Mouse (Mus musculus) CH12.LX (cell line): ENCODE measurements around the gene Hic1.

Source experiments
- CHD2 ChIP-seq: IDR thresholded peaks from 2 replicates; pipeline ENCODE4 v1.6.1; 2011; ENCODE audit warnings: low read length, improper control_type of control experiment
- CTCF ChIP-seq, 2 experiments: IDR thresholded peaks in 1 of 2; conservative IDR thresholded peaks in 1 of 2; 2 replicates each; pipeline ENCODE4 v1.5.1; 2011 to 2012; ENCODE audit warnings: low read depth in 2 of 2, low read length in 2 of 2, improper control_type of control experiment in 1 of 2, inconsistent platforms in 1 of 2, mild to moderate bottlenecking in 1 of 2, moderate library complexity in 1 of 2
- EP300 ChIP-seq: IDR thresholded peaks from 2 replicates; pipeline ENCODE4 v1.6.1; 2011; ENCODE audit warnings: low read length, improper control_type of control experiment
- ETS1 ChIP-seq: conservative IDR thresholded peaks from 2 replicates; pipeline ENCODE4 v1.6.1; 2012; ENCODE audit warnings: low read depth, mild to moderate bottlenecking, inconsistent platforms, low read length, improper control_type of control experiment, moderate library complexity
- MAFK ChIP-seq: IDR thresholded peaks from 2 replicates; pipeline ENCODE4 v1.6.1; 2011; ENCODE audit warnings: low read length, improper control_type of control experiment; ENCODE audit not compliant: insufficient replicate concordance
- MAX ChIP-seq: IDR thresholded peaks from 2 replicates; pipeline ENCODE4 v1.6.1; 2011; ENCODE audit warnings: low read length, improper control_type of control experiment
- MEF2A ChIP-seq: IDR thresholded peaks from 2 replicates; pipeline ENCODE4 v1.6.1; 2014; ENCODE audit warnings: low read depth, mild to moderate bottlenecking, inconsistent platforms, low read length, improper control_type of control experiment, borderline replicate concordance
- MXI1 ChIP-seq: IDR thresholded peaks from 2 replicates; pipeline ENCODE4 v1.6.1; 2011; ENCODE audit warnings: mild to moderate bottlenecking, low read depth, low read length, improper control_type of control experiment
- MYC ChIP-seq: IDR thresholded peaks from 2 replicates; pipeline ENCODE4 v1.6.1; 2011; ENCODE audit warnings: low read depth, mild to moderate bottlenecking, improper control_type of control experiment, low read length
- POLR2A ChIP-seq: IDR thresholded peaks from 2 replicates; pipeline ENCODE4 v1.6.1; 2011; ENCODE audit warnings: low read depth, mild to moderate bottlenecking, improper control_type of control experiment, low read length
- RCOR1 ChIP-seq: conservative IDR thresholded peaks from 2 replicates; pipeline ENCODE4 v1.6.1; 2012; ENCODE audit warnings: low read depth, mild to moderate bottlenecking, inconsistent platforms, low read length, improper control_type of control experiment
- SMC3 ChIP-seq: IDR thresholded peaks from 2 replicates; pipeline ENCODE4 v1.6.1; 2011; ENCODE audit warnings: low read depth, low read length, improper control_type of control experiment
- USF1 ChIP-seq: IDR thresholded peaks from 2 replicates; pipeline ENCODE4 v1.6.1; 2014; ENCODE audit warnings: low read depth, mild to moderate bottlenecking, inconsistent platforms, low read length, improper control_type of control experiment
- ZC3H11A ChIP-seq: IDR thresholded peaks from 2 replicates; pipeline ENCODE4 v1.6.1; 2012; ENCODE audit warnings: low read depth, mild to moderate bottlenecking, inconsistent platforms, low read length, improper control_type of control experiment

GRCm38 (mm10) chr11:75131300-75131699, 38.0 kb downstream of the Hic1 start:
- TF ChIP-seq USF1 (no peak), MEF2A (no peak), MXI1 (no peak), CTCF (conservative IDR thresholded peaks at IDR 0.05 in 1 of 2, IDR thresholded peaks at IDR 0.05 in 1 of 2; ENCODE audit: low read depth in 2 of 2, low read length in 2 of 2) (no peak), SMC3 (no peak), MAX (no peak), CHD2 (no peak), MYC (no peak), POLR2A (no peak), MAFK (no peak), RCOR1 (no peak), EP300 (no peak), ZC3H11A (no peak), ETS1 (no peak)
